Mouse (Mus musculus) urinary bladder, postnatal 25 days (tissue): ENCODE data around the gene C4b.
A peak's percentile ranks its signal among the peaks of the same experiment; 100 is the strongest.
"Not testable (repeated sequence)": the region's sequence is repeated elsewhere in the genome, so short reads cannot be mapped to it uniquely, and the experiment has no call there.

Experiments used
- DNase-seq: peaks from one replicate; pipeline ENCODE4 v3.0.0; 2022; ENCODE audit warnings: low spot score

C4b gene

DNA sequence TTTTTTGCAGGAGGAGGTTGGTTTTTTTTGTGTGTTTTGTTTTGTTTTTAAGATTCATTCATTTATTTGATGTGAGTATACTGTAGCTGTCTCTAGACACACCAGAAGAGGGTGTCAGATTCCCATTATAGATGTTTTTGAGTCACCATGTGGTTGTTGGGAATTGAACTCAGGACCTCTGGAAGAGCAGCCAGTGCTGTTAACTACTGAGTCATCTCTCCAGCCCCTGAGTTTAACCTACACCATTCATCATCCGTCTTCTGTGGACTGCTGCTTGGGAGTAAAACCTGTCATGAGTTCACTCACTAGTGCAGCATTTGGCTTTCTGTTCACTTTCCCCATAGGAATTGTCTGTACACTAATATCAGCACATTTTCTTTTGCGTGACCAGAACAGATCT, 37.2 kb downstream of the C4b start:
- not testable (repeated sequence) for DNase-seq

DNA sequence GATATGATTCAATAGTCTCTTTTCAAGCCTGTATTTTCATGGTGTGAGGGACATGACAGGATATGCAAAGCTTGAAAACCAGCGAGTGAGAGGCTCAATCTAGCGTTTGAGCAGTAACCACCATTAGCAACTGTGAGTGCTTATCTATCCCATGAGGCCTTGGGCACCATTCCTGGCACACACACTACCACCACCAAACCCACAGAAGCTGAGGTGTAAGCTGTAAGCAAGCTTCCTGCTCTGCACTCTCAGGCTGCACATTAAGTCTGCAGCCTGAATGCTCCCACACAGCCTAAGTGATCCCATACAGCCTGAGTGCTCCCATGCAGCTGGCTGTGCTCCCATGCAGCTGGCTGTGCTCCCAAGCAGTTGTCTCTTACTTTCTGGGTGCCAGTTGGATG, 43.0 kb downstream of the C4b start:
- no peak for DNase-seq

DNA sequence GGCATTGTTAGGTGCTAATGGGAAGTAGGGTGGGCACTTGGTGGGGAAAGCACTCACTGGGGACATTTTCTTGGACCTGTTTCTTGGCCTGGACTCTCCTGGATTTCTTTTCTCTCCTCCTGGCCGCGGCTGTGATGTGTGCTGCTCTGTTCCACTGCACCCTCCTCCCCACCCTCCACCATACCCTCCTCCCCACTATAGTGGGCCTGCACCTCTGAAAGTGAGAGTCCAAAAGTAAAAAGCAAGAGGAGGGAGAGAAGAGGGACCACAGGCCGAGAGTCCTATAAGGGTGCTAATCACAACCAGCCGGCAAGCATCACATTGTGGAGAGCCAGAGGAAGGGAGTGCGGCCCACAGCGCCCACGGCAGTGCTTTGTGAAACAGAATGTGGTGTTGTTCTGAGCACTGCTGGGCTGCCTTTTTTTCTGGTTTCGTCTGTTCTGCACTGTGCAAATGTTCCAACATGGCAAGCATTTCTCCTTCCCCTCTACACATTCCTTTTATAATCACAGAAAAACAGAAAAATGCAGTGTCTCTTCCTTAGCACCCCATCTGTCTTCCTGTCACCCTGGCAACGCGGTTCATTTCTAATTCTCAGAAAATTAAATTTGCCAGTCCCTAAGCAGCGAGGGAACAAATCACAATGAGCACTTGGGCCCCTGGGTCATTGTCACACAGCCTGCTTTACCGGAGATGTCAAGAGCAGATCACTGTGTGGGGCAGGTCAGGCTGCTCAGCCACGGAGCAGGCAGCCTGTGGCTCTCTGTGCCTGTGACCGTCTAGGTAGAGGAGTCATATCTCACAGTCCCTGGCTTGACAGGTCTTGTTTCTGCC, 43.9 kb downstream of the C4b start:
- no peak for DNase-seq

DNA sequence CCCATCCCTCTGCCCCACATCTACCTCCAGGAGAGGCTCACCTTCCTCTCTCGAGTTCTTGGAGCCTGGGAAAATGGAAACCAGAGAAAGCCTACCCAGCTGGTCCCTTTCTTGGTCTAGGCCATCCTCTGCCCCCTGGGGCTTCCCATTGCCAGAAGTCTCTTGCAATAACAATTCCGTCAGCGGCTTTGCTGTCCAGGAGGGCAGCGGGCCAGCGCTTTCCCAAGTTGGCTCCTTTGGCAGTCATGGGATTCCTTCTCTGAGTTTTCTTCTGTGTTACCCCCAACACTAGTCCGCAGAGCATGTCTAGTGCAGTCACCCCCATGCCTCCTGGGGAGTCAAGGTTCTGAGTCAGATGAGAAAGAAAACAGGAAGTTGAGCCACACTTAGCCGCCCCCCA, 50.8 kb downstream of the C4b start:
- peak; percentile 64 for DNase-seq

DNA sequence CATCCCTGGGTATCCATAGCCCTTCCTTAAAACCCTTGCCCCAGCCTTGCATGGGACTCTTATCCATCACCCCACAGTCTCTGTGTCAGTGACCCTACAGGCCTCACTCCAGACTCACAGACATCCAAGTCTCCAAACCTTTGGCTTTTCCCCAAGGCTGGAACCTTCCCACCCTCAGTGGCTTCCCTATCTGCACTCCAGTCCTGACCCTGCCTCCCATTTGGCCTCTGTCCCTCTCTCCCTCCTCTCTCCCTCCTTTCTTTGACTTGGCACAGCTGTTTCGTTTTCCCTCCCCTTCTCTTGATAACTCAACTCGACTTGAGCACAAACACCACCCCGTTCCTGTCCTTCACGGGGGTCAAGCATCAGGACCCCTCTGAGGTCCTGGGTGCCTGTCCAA, 53.2 kb downstream of the C4b start:
- DNase-seq, result no peak

DNA sequence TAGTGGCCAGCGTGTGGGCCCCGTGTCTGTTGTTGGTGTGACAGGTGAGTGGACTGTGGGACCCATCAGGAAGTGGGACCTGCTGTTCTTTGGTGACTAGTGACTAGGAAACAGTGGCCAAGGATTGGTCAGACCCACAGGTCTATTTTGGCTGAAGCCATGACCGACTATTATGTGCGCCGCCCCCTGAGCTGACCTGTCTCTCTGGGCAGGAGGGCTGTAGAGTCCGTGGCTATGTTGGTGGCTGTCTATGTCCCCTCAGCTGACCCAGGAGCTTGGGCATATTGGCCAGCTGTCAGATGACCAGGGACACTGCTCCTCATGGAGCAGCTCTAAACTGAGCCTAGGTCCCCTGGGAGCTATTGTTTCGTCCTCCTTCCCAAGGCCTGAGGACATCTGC, 54.8 kb downstream of the C4b start:
- DNase-seq, result no peak

DNA sequence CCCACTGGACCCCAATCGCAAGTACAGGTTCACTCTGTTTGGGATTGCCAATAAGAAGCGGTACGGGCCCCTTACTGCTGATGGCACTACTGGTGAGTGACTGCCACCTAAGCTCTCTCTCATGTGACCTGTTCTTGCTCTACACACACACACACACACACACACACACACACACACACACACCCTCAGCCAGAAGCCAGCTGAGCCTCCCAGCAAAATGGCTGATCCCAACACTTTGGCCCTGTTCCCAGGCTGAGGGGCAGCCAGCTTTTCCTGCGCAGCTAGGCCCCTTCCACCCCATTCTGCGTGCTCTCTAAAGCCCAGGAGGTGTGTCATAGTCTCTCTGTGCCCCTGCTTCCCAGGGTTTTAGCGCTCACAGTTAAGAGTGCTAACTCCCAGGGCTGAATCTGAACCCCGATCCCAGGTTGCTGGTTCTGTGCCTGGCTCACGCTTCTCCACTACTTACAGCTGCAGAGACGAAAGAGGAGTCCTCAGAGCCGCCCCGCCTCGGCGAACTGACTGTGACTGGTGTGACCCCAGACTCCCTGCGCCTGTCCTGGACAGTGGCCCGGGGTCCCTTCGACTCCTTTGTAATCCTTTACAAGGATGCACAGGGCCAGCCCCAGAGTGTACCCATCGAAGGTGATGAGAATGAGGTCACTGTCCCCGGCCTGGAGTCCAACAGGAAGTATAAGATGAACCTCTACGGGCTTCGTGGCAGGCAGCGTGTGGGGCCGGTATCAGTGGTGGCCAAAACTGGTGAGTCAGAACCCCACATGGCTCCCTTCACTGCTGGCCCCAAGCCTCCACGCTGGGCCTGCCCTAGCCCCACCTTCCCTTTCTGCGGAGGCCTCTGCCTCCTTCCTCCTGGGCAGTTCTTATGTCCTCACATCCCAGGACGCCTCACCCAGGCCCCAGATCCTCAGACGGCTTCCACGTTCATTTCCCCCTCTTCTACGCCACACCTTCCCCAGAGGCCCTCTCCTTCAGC, 58.3 kb downstream of the C4b start:
- peak; percentile 48 for DNase-seq

DNA sequence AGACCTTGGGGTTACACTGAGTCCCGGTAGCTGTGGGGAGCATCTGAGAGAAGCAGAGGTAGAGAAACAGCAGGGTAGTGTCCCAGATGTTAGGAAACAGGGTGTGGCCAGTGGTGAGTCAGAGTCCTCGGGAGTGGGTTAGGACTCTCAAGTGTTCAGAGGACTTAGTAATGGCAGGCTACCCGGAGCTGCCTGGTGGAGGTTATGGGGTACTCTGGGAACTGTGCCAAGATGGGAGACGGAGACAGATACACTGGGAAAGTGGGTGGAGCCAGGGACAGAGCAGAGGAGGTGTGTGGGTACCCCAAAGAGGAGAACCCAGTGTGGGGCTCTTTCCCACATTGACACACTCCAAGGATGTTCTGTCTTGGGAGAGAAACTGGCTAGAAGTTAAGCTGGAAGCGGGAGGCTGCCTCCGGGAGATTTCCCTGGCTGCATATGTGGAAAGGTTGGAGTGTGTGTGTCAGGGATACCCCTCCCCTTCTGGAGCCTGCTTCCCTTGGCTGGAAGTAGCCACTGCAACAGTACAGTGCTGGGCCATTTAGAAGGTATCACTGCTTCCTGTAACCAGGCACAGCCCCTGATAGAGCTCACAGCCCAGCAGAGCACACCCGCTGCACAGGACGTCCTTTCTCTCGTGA, 59.3 kb downstream of the C4b start:
- DNase-seq, result no peak

DNA sequence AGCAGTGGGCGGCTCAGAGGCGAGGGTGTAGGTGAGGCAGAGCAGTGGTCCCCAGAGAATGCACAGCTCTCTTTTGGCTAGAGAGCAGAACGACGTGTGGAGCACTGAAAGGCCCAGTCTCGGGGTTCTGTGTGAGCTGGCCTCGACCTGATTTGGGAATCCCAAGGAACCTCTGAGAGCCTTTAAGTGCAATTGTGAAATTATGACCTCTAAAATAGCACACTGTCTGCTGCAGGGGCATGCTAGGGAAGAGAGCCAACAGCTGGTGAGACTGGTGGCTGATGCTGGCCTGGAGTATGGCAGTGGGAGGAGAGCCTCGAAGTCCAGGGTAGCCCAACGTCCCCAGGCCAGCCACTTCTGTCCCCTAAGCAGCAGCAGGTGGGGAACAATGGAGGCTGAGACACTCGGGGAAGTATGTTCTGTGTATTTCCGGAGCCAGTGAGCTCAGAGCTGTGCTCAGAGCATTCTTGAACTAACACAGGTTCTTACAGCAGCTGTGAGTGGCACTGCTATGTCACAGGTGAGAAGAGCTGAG, 59.9 kb downstream of the C4b start:
- DNase-seq, result no peak

DNA sequence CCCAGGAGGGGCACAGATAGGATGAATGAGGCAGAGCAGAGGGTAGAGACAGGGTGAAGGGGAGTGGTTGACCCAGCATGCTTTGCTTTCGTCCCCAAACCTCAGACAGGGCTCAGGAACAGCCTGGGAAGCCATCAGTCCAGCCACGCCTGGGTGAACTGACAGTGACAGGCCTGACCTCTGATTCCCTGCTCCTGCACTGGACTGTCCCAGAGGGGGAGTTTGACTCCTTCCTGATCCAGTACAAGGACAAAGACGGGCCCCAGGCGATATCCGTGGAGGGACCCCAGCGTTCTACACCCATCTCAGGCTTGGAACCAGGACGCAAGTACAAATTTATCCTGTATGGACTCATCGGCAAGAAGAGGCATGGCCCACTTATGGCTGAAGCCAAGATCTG, 60.5 kb downstream of the C4b start:
- no peak for DNase-seq

DNA sequence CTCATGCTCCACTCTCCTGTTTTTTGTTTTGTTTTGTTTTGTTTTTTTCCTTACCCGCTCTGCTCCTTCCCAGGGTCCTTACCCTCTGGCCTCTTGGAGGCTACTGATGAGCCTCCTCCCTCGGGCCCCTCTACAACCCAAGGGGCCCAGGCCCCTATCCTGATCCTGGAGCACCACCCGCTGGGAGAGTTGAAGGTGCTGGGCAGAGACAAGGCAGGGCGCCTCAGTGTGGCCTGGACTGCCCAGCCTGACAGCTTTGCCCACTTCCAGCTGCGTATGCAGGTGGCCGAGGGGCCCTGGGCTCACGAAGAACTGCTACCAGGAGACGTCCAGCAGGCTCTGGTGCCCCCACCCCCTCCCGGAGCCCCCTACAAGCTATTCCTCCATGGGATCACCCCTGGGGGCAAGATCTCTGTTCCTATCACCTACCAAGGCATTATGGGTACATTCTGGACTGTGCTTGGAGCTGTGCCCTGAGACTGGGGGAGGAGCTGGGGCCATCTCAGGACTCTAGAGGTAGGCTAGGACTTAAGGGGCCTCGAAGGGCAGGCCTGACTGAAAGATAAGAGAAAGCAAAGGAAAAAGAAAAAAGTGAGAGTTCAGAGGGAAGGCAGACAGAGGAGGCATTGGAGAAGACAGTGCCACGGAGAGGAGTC, 61.7 kb downstream of the C4b start:
- no peak for DNase-seq

DNA sequence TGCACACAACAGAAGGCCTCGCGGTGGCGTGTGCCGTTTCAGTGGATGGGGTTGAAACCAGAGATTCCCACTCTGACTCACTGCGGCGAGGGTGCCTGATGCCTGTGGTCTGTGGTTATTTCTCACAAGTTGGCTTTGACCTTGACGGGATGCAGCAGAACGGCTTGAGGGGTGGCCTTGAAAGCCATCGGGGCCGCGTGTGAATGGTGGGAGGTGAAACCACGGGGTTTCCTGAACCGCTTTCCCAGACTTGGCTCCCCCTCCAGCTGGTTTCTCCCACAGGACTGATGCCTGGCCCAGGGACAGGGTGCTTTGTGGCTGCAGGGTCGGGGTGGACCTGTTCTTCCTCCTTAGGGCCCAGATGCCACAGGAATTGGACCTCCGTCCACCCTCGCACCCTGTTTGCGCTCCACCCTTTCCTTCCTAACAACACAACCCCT, 62.5 kb downstream of the C4b start:
- DNase-seq, result no peak

DNA sequence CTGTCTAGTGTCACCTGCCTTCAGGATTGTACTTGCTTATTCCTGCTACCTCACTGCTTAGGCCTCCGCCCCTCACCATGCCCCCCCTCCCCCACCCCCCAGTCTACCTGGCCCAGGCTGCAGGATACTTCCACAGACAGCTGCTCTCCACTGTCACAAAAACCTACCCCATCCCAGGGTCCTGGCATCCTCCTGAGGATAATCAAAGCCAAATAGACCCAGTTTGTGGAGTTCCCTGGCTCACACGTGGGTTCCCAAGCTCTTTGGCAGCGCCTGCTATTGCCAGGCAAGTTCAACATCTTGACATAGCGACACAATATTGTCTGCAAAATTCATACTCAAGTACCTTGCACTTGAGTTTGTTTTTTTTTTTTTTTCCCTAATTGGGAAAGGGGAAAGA, 63.1 kb downstream of the C4b start:
- DNase-seq, result no peak

DNA sequence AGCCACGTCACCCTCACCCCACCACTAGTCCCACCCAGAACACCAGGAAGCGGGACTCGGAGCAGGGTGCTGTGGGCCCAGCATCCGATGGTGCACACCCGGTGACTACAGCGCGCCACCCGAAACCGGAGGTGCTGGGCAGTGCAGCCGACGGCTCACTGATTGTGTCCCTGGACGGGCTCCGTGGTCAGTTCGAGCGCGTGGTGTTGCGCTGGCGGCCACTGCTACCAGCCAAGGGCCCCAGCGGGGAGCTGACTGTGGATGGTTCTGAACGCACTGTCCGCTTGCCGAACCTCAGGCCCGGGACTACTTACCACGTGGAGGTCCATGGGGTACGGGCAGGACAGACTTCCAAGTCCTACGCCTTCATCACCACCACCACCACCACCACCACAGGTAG, 63.5 kb downstream of the C4b start:
- no peak for DNase-seq
